Mouse (Mus musculus): ENCODE measurements around the gene 0610012G03Rik.

GRCm38 (mm10) chr16:31931330-31931729 lies 17.0 kb downstream of the 0610012G03Rik start:
- TF ChIP-seq CTCF (IDR thresholded peaks at IDR 0.05; ENCODE audit: low read depth, low read length) (no peak), TAL1 (conservative IDR thresholded peaks at IDR 0.05; ENCODE audit: low read depth, low read length) (no peak), GATA1 (IDR thresholded peaks at IDR 0.05; ENCODE audit: borderline replicate concordance, low read length) (no peak)

Data from G1E (cell line).